Mouse (Mus musculus) spleen, adult 2 months (tissue): ENCODE measurements around the gene Xpo4. TPM values are rescaled to one million over a fixed set of nuclear protein-coding genes. Genes with fewer than 3 reads are reported as not detected.
"Not testable (repeated sequence)": the region's sequence is repeated elsewhere in the genome, so short reads cannot be mapped to it uniquely, and the experiment has no call there.

Source experiments
- DNase-seq, 2 experiments: peaks; one replicate each; pipeline versions ENCODE4 v3.0.0 to v3.0.0-alpha.2; 2012 to 2021; ENCODE audit warnings: low spot score in 2 of 2, low read depth in 1 of 2
- H3K27ac ChIP-seq: fragments of 200-500 bp; 2 replicates; pipeline ENCODE4 v1.5.1; 2012; ENCODE audit warnings: low read length, inconsistent platforms; ENCODE audit not compliant: insufficient read depth
- H3K27me3 ChIP-seq: fragments of 200-500 bp; 2 replicates; pipeline ENCODE4 v1.6.1; 2012; ENCODE audit warnings: mild to moderate bottlenecking, moderate library complexity, low read length, inconsistent platforms; ENCODE audit not compliant: control insufficient read depth, insufficient read depth
- H3K36me3 ChIP-seq: fragments of 200-500 bp; 2 replicates; pipeline ENCODE4 v1.6.1; 2012; ENCODE audit warnings: mild to moderate bottlenecking, low read length, inconsistent platforms; ENCODE audit not compliant: control insufficient read depth, insufficient read depth
- H3K4me1 ChIP-seq: fragments of 200-500 bp; 2 replicates; pipeline ENCODE4 v1.6.1; 2011; ENCODE audit warnings: inconsistent platforms; ENCODE audit not compliant: control insufficient read depth, insufficient read depth, insufficient read length
- H3K4me3 ChIP-seq: fragments of 200-500 bp; 2 replicates; pipeline ENCODE4 v1.5.1; 2011; ENCODE audit warnings: mild to moderate bottlenecking, inconsistent platforms; ENCODE audit not compliant: insufficient read depth, insufficient read length; ENCODE audit errors: extremely low read depth
- CTCF ChIP-seq: fragments of 200-500 bp; IDR thresholded peaks from 2 replicates; pipeline ENCODE4 v1.5.1; 2011; ENCODE audit warnings: mild to moderate bottlenecking, inconsistent platforms; ENCODE audit not compliant: insufficient read depth, insufficient read length, insufficient replicate concordance; ENCODE audit errors: extremely low read depth
- POLR2A ChIP-seq: fragments of 200-500 bp; IDR thresholded peaks from 2 replicates; pipeline ENCODE4 v1.6.1; 2011; ENCODE audit warnings: low read depth, low read length, inconsistent platforms
- WGBS: fragments of 180-500 bp; shearing (Covaris S2); methylation state at CpG from one replicate; pipeline ENCODE4 v1.1.7; 2018; 5-methylcytosine and 5-hydroxymethylcytosine counted together
- polyA plus RNA-seq: library from polyadenylated mRNA; depleted of rRNA; stranded (reverse); fragments of >200 nt; gene quantifications from 2 replicates; pipeline ENCODE4 v1.2.3, GENCODE M21; 2012

Gene Xpo4
- polyA plus RNA-seq, 1 experiment, result 2.4 TPM

- no peaks in the 10 kb centered on the region for H3K27me3 ChIP-seq
- H3K4me3 ChIP-seq, result no peak overlapping the region
- H3K4me1 ChIP-seq, result no peaks in the 10 kb centered on the region
- TF ChIP-seq POLR2A (no peak), CTCF (no peak)
- peaks cover 45% of the 10 kb centered on the region for H3K36me3 ChIP-seq
- H3K27ac ChIP-seq, result no peak overlapping the region
- 95% methylated on average over 16 of the region's 16 CpGs for WGBS
- no peak for DNase-seq
These were observed 29.0 kb upstream of the Xpo4 start for GRCm38 (mm10) chr14:57694246-57694645.

GRCm38 (mm10) chr14:57692517-57693130 is 27.4 kb upstream of the Xpo4 start:
- Histone ChIP-seq H3K27ac (no peak overlapping the region), H3K4me1 (no peaks in the 10 kb centered on the region), H3K27me3 (no peaks in the 10 kb centered on the region), H3K36me3 (peaks cover 38% of the 10 kb centered on the region), H3K4me3 (no peak overlapping the region)
- 55% methylated on average over 17 of the region's 17 CpGs for WGBS
- no peak for DNase-seq
- TF ChIP-seq POLR2A (no peak), CTCF (no peak)

GRCm38 (mm10) chr14:57691316-57691715 is 26.1 kb upstream of the Xpo4 start:
- Histone ChIP-seq H3K27me3 (no peaks in the 10 kb centered on the region), H3K36me3 (peaks cover 32% of the 10 kb centered on the region), H3K4me3 (no peak overlapping the region), H3K27ac (no peak overlapping the region), H3K4me1 (no peaks in the 10 kb centered on the region)
- no peak for TF ChIP-seq POLR2A
- TF ChIP-seq CTCF, result no peak
- 96% methylated on average over 24 of the region's 24 CpGs for WGBS
- no peak for DNase-seq

GRCm38 (mm10) chr14:57690681-57691080 is 25.5 kb upstream of the Xpo4 start:
- Histone ChIP-seq H3K4me3 (no peak overlapping the region), H3K36me3 (peaks cover 26% of the 10 kb centered on the region), H3K27ac (no peak overlapping the region), H3K27me3 (no peaks in the 10 kb centered on the region), H3K4me1 (no peaks in the 10 kb centered on the region)
- WGBS, result 81% methylated on average over 8 of the region's 8 CpGs
- no peak for DNase-seq
- no peak for TF ChIP-seq CTCF
- TF ChIP-seq POLR2A, result no peak

- H3K4me3 ChIP-seq, H3K27me3 ChIP-seq, H3K27ac ChIP-seq, H3K4me1 ChIP-seq, DNase-seq: not testable (repeated sequence)
- 94% methylated on average over 7 of the region's 7 CpGs for WGBS
- peaks cover 12% of the 10 kb centered on the region for H3K36me3 ChIP-seq
These were observed 22.8 kb upstream of the Xpo4 start for GRCm38 (mm10) chr14:57688066-57688465.

- TF ChIP-seq CTCF, result no peak
- WGBS, result 94% methylated on average over 5 of the region's 5 CpGs
- no peaks in the 10 kb centered on the region for H3K4me1 ChIP-seq
- H3K27me3 ChIP-seq, result no peaks in the 10 kb centered on the region
- no peak overlapping the region for H3K27ac ChIP-seq
- H3K4me3 ChIP-seq, result no peak overlapping the region
- no peak for DNase-seq
- peaks cover 9% of the 10 kb centered on the region for H3K36me3 ChIP-seq
These were observed 22.2 kb upstream of the Xpo4 start for GRCm38 (mm10) chr14:57687441-57687840.

GRCm38 (mm10) chr14:57686647-57687046 is 21.4 kb upstream of the Xpo4 start:
- no peak for TF ChIP-seq POLR2A
- no peak for TF ChIP-seq CTCF
- H3K36me3 ChIP-seq, result peaks cover 9% of the 10 kb centered on the region
- H3K27ac ChIP-seq, result no peak overlapping the region
- H3K4me1 ChIP-seq, result no peaks in the 10 kb centered on the region
- H3K4me3 ChIP-seq, result no peak overlapping the region
- no peak for DNase-seq
- H3K27me3 ChIP-seq, result no peaks in the 10 kb centered on the region
- WGBS, result 89% methylated on average over 6 of the region's 6 CpGs
